ENCODE assay signal across 23 mouse cellular contexts in the genomic region with DNA sequence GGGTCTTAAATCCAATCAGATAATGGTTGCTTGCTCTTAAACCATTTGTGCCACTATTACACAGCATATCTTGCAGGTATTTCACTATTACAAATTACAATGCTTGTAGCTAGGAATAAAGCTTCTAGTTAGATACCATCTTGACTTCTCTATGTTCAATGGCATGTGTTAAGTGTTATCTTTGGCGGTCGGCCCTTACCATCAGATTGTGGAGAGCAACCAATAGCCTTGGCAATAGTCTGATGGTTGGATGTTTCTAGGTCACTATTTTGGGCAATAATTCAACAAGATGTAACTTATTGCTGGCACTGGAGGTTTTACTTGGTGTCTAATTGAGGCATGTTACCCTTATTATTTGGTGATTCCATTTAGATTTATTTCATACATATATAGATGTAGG. TPM values are rescaled to one million over a fixed set of nuclear protein-coding genes. Genes with fewer than 3 reads are reported as not detected.
A peak's percentile ranks its signal among the peaks of the same experiment; 100 is the strongest.
DNase-seq lines count a peak whose midpoint lies in the region; ATAC-seq lines count a peak whose summit lies in the region.
"Had no signal": no experiment of that assay in that cellular context is flagged by ENCODE, and none has a peak within 500 bp of the region (broad histone marks: within the 10 kb centered on the region; RNA-seq: fewer than 3 reads in every experiment).

No protein-coding gene starts in this region.

- no peak overlapping the region for H3K27ac ChIP-seq in kidney, embryonic 14.5 days (ENCODE audit: low read depth, low read length)
- H3K27ac ChIP-seq: embryonic facial prominence, embryonic 15.5 days; forebrain, embryonic 15.5 days; heart, embryonic 10.5 days; hindbrain, embryonic 13.5 days; hindbrain, postnatal 0 days; kidney, embryonic 15.5 days had no signal

- H3K9me3 ChIP-seq in kidney, embryonic 14.5 days (ENCODE audit: control insufficient read depth, low read length) = no peaks in the 10 kb centered on the region
- H3K9me3 ChIP-seq: embryonic facial prominence, embryonic 15.5 days; forebrain, embryonic 15.5 days; G1E; heart, embryonic 10.5 days; hindbrain, embryonic 13.5 days; kidney, embryonic 15.5 days had no signal

- H3K4me3 ChIP-seq in kidney, embryonic 14.5 days (ENCODE audit: low read length) = no peak overlapping the region
- H3K4me3 ChIP-seq: embryonic facial prominence, embryonic 15.5 days; erythroblast, embryonic 14.5 days; forebrain, embryonic 15.5 days; heart, embryonic 10.5 days; hindbrain, embryonic 13.5 days; kidney, embryonic 15.5 days had no signal

- no peak overlapping the region for H3K9ac ChIP-seq in kidney, embryonic 14.5 days (ENCODE audit: low read depth, low read length)
- H3K9ac ChIP-seq: embryonic facial prominence, embryonic 15.5 days; forebrain, embryonic 15.5 days; hindbrain, embryonic 13.5 days; kidney, embryonic 15.5 days had no signal

- DNase-seq in adrenal gland, adult 2 months = peak; percentile 37
- no peak for DNase-seq in adrenal gland, adult 18-20 months (ENCODE audit: low spot score in 2 of 2)
- DNase-seq in cerebellum, adult 11 months = no peak
- DNase-seq in kidney, adult 9 months = peak; percentile 47
- no peak for DNase-seq in lung, postnatal 10 days
- DNase-seq: B cell, adult 2 months; cerebellum, postnatal 14 days; embryo, embryonic 11 days; gastrocnemius, postnatal 36 days; heart, adult 18-20 months; heart, postnatal 10 days; heart, postnatal 4 days had no signal

- H3K27me3 ChIP-seq in kidney, embryonic 14.5 days (ENCODE audit: control insufficient read depth, insufficient read depth, low read length) = no peaks in the 10 kb centered on the region
- H3K27me3 ChIP-seq: embryonic facial prominence, embryonic 15.5 days; forebrain, embryonic 15.5 days; hindbrain, embryonic 13.5 days; kidney, embryonic 15.5 days had no signal

- H3K4me1 ChIP-seq in kidney, embryonic 14.5 days (ENCODE audit: control insufficient read depth, insufficient read depth, low read length) = no peaks in the 10 kb centered on the region
- H3K4me1 ChIP-seq: embryonic facial prominence, embryonic 15.5 days; forebrain, embryonic 15.5 days; heart, embryonic 10.5 days; hindbrain, embryonic 13.5 days; kidney, embryonic 15.5 days had no signal

- peak; percentile 40; the same call in 1 of the 2 replicates for ATAC-seq in cerebellum, adult (ENCODE audit: insufficient number of reproducible peaks, low FRiP score, low TSS enrichment)
- no peak for ATAC-seq in kidney, embryonic 14.5 days (ENCODE audit: low FRiP score, low TSS enrichment)
- ATAC-seq: CD4-positive, CD25-positive, alpha-beta regulatory T cell, adult 4 months; forebrain, embryonic 15.5 days; hindbrain, postnatal 0 days had no signal

- peaks cover 4% of the 10 kb centered on the region; the same call in 1 of the 2 replicates for H3K36me3 ChIP-seq in kidney, embryonic 14.5 days (ENCODE audit: control insufficient read depth, insufficient read depth, low read length)
- H3K36me3 ChIP-seq: embryonic facial prominence, embryonic 15.5 days; forebrain, embryonic 15.5 days; hindbrain, embryonic 13.5 days had no signal

- H3K4me2 ChIP-seq in kidney, embryonic 14.5 days (replicated peaks; ENCODE audit: low read depth, low read length) = no peak overlapping the region
- H3K4me2 ChIP-seq: embryonic facial prominence, embryonic 15.5 days; forebrain, embryonic 15.5 days; hindbrain, embryonic 13.5 days; kidney, embryonic 15.5 days had no signal

- 90% methylated on average over 2 of the region's 2 CpGs for WGBS in kidney, embryonic 14.5 days

RNA-seq across cellular contexts. Expression of a gene that starts 11.1 kb away (rescaled TPM):
- total RNA-seq in adrenal gland, adult 2 months (2021) = 10 to 100 TPM; 29.1 to 32.8 TPM
- polyA plus RNA-seq in adrenal gland, adult 2 months (2012; rRNA removed) = 35.0 and 37.9 TPM in 2 replicates
- total RNA-seq in adrenal gland, adult 18-20 months (2021) = 10 to 100 TPM; 32.0 to 34.6 TPM
- 21.7 and 25.8 TPM in 2 replicates for polyA plus RNA-seq in kidney, embryonic 14.5 days (2014; fragmentation: Nextera tagmentation; extraction: Ambion mirVana)

RNA-seq across cellular contexts. Expression of a gene that starts 11.3 kb away (rescaled TPM):
- total RNA-seq in adrenal gland, adult 2 months (2021) = 10 to 100 TPM; 28.1 to 39.4 TPM
- 6.7 and 11.3 TPM in 2 replicates for polyA plus RNA-seq in adrenal gland, adult 2 months (2012; rRNA removed)
- 10 to 100 TPM; 22.0 to 40.0 TPM for total RNA-seq in adrenal gland, adult 18-20 months (2021)
- 13.5 and 22.6 TPM in 2 replicates for polyA plus RNA-seq in kidney, embryonic 14.5 days (2014; fragmentation: Nextera tagmentation; extraction: Ambion mirVana)

Comparison
In these comparisons a context has a peak if more than half of its experiments do, and no peak if none do; other contexts are left out.
1. DNase-seq: peak in adrenal gland, adult 2 months (single experiment) and kidney, adult 9 months (single experiment); none in adrenal gland, adult 18-20 months (0 of 2), cerebellum, adult 11 months (single experiment) and lung, postnatal 10 days (single experiment).